In the genomic region with DNA sequence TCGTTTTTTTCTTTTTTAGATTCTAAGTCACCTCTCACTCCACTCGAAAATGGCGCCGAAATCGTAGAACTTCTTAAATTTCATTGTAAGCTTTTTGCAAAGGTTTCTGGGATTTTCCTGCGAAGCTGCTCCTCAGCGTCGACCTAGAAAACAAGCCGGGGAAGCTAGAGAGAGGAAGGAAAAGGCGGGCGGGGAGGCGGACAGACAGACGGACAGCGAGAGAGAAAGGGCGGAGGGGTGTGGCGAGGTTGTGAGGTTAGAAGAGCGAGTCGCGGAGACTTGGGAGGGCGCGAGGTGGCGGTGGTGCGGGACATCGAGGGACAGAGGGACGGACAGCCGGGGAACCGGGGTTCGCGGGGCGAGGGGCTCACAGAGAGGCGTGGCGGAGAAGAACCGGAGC, we compare ENCODE assay signal across 8 mouse cellular contexts.
DNase-seq lines count a peak whose midpoint lies in the region; ATAC-seq and TF ChIP-seq lines count a peak whose summit lies in the region.

No protein-coding gene starts in this region.

- TF ChIP-seq CTCF in cerebellum, adult 2 months (IDR thresholded peaks at IDR 0.05; ENCODE audit: borderline replicate concordance, insufficient read depth, low read depth, low read length) = no peak
- TF ChIP-seq CTCF in lung, adult 2 months (IDR thresholded peaks at IDR 0.05; ENCODE audit: insufficient read depth, low read length) = no peak

- no peak for ATAC-seq in cerebellum, adult (ENCODE audit: insufficient number of reproducible peaks, low FRiP score, low TSS enrichment)
- peak; percentile 48 for ATAC-seq in granulocyte monocyte progenitor cell, adult 5-6 weeks (replicated peaks; ENCODE audit: poor library complexity, severe bottlenecking)
- peak; percentile 43; the same call in 1 of the 2 replicates for ATAC-seq in neutrophil, adult 5-6 weeks (ENCODE audit: extremely low read depth, insufficient number of reproducible peaks, low FRiP score, poor library complexity, severe bottlenecking)

- WGBS in cerebellum, adult 2 months = 5% methylated on average over 29 of the region's 33 CpGs
- WGBS in lung, adult 2 months = 24% methylated on average over 33 of the region's 33 CpGs

- peak overlapping the region; percentile 32 for H3K4me3 ChIP-seq in cerebellum, adult 2 months (replicated peaks; ENCODE audit: insufficient read depth, low read depth, low read length)
- H3K4me3 ChIP-seq in lung, adult 2 months (replicated peaks; ENCODE audit: extremely low read depth, low read depth, low read length) = peak overlapping the region; percentile 79

- TF ChIP-seq POLR2A in cerebellum, adult 2 months (IDR thresholded peaks at IDR 0.05; ENCODE audit: borderline replicate concordance, insufficient read depth, low read length) = no peak
- TF ChIP-seq POLR2A in lung, adult 2 months (IDR thresholded peaks at IDR 0.05; ENCODE audit: borderline replicate concordance, extremely low read depth, low read depth, low read length) = no peak

- H3K27ac ChIP-seq in cerebellum, adult 2 months (ENCODE audit: insufficient read depth, low read length) = no peak overlapping the region

- H3K27me3 ChIP-seq in cerebellum, adult 2 months (ENCODE audit: control insufficient read depth, insufficient read depth, low read length) = peaks cover 2% of the 10 kb centered on the region; the same call in 1 of the 2 replicates

- H3K4me1 ChIP-seq in cerebellum, adult 2 months (ENCODE audit: control insufficient read depth, insufficient read depth, low read length) = no peaks in the 10 kb centered on the region
- no peaks in the 10 kb centered on the region; the same call in 1 of the 2 replicates for H3K4me1 ChIP-seq in lung, adult 2 months (ENCODE audit: control insufficient read depth, insufficient read depth, low read length)

- no peak for DNase-seq in cerebellum, adult 2 months
- peak; percentile 68 for DNase-seq in adrenal gland, postnatal 14 days
- peak; percentile 27 for DNase-seq in kidney, adult 11 months
- DNase-seq in lung, adult 2 months = no peak
- no peak for DNase-seq in ovary, postnatal 36 days (ENCODE audit: low spot score)

Comparison
In these comparisons a context has a peak if more than half of its experiments do, and no peak if none do; other contexts are left out.
1. DNase-seq: peak in adrenal gland, postnatal 14 days (single experiment) and kidney, adult 11 months (single experiment); none in cerebellum, adult 2 months (0 of 2), lung, adult 2 months (single experiment) and ovary, postnatal 36 days (single experiment).